Comparison of ENCODE assay signal across 8 mouse cellular contexts in the genomic region with DNA sequence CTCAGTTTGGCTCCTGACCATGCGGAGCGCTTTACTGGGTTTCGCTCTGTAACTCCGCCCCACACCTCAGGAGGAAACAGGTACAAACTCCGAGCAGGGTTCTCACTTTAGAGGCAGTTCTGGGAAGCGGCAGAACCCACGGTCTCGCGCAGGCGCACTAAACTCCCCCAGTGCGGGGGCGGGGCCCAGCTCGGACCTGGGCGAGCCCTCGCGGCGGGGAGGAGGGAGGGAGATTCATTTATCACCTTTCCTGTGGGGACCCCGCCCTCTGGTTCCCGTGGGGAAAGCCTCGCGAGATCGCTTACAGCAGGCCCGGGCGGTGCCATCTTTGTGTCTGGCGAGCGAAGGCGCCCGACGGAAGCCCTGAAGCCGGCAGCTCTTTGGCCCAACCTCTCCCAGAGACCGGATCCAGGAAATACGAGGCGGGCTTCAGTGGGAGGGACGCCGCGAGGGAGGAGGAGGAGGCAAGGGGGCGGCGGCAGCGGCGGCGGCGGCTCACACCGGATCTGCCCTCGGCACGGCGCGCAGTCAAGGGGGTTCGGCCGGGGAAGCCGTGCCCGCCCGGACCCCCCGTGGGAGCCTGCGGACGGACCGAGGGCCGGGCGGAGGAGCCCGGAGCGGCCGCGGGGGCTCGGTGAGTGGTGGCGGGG. TPM values are rescaled to one million over a fixed set of nuclear protein-coding genes. Genes with fewer than 3 reads are reported as not detected.
A peak's percentile ranks its signal among the peaks of the same experiment; 100 is the strongest.
DNase-seq lines count a peak whose midpoint lies in the region; ATAC-seq and TF ChIP-seq lines count a peak whose summit lies in the region.

A gene (plus strand): TSS at position 491 of the 650 bp plus-strand sequence.

- ATAC-seq in forebrain, embryonic 11.5 days (replicated peaks; ENCODE audit: low FRiP score), result peak; percentile 99
- peak; percentile 96 for ATAC-seq in heart, embryonic 16.5 days (replicated peaks; ENCODE audit: extremely low read depth, insufficient read depth, low FRiP score)
- ATAC-seq in liver, embryonic 15.5 days (ENCODE audit: insufficient read depth), result peak; percentile 95
- ATAC-seq in neural tube, embryonic 12.5 days (ENCODE audit: low FRiP score, low read depth), result peak; percentile 99

- H3K27me3 ChIP-seq in CH12.LX (replicated peaks), result no peaks in the 10 kb centered on the region
- H3K27me3 ChIP-seq in forebrain, embryonic 11.5 days (ENCODE audit: control insufficient read depth, insufficient read depth, low read length), result no peaks in the 10 kb centered on the region
- H3K27me3 ChIP-seq in heart, embryonic 16.5 days (ENCODE audit: control insufficient read depth, insufficient read depth, low read length), result no peaks in the 10 kb centered on the region
- peaks cover 5% of the 10 kb centered on the region for H3K27me3 ChIP-seq in liver, embryonic 15.5 days
- no peaks in the 10 kb centered on the region for H3K27me3 ChIP-seq in neural tube, embryonic 12.5 days (replicated peaks)

- peak; percentile 91 for DNase-seq in CH12.LX (ENCODE audit: extremely low read depth)
- DNase-seq in c-Kit-positive CD71-positive TER-119-negative erythroid progenitor cells, embryonic 14.5 days (ENCODE audit: low read depth), result peak; percentile 87
- peak; percentile 94 for DNase-seq in forebrain, embryonic 11.5 days (ENCODE audit: low spot score)
- DNase-seq in kidney, postnatal 36 days, result peak; percentile 97 to 98
- DNase-seq in telencephalon, adult 2 months (ENCODE audit: low read depth, low spot score), result peak; percentile 84

- no peaks in the 10 kb centered on the region for H3K4me1 ChIP-seq in CH12.LX (ENCODE audit: control insufficient read depth in 1 of 2, insufficient read depth in 2 of 2)
- H3K4me1 ChIP-seq in forebrain, embryonic 11.5 days (replicated peaks; ENCODE audit: control insufficient read depth, insufficient read depth, low read length), result no peaks in the 10 kb centered on the region
- H3K4me1 ChIP-seq in heart, embryonic 16.5 days (ENCODE audit: control insufficient read depth, insufficient read depth, low read length), result 0 out of 2 replicates have a peak, but pooled peaks cover 2% of the 10 kb centered on the region
- peaks cover 14% of the 10 kb centered on the region for H3K4me1 ChIP-seq in liver, embryonic 15.5 days (replicated peaks)
- no peaks in the 10 kb centered on the region for H3K4me1 ChIP-seq in neural tube, embryonic 12.5 days

- no peak for TF ChIP-seq EP300 in CH12.LX (IDR thresholded peaks at IDR 0.05; ENCODE audit: low read length)

- peak; percentile 69 for TF ChIP-seq POLR2A in CH12.LX (IDR thresholded peaks at IDR 0.05; ENCODE audit: low read depth, low read length)

- H3K79me2 ChIP-seq in CH12.LX (replicated peaks; ENCODE audit: control insufficient read depth, extremely low read depth, insufficient read depth, poor library complexity, severe bottlenecking), result no peaks in the 10 kb centered on the region

- peak within 1 kb of the TSS; percentile 62; the same call in 1 of the 2 replicates for H3K9ac ChIP-seq in CH12.LX (ENCODE audit: insufficient read depth, low read depth)
- peak within 1 kb of the TSS; percentile 71 for H3K9ac ChIP-seq in forebrain, embryonic 11.5 days (ENCODE audit: low read length)
- peak within 1 kb of the TSS; percentile 90 for H3K9ac ChIP-seq in heart, embryonic 16.5 days (ENCODE audit: low read length)
- H3K9ac ChIP-seq in liver, embryonic 15.5 days, result peak within 1 kb of the TSS; percentile 88
- H3K9ac ChIP-seq in neural tube, embryonic 12.5 days, result peak within 1 kb of the TSS; percentile 74

- WGBS in forebrain, embryonic 11.5 days, result 23% methylated on average over 46 of the region's 64 CpGs
- 13% methylated on average over 60 of the region's 64 CpGs for WGBS in heart, embryonic 16.5 days
- 17% methylated on average over 58 of the region's 64 CpGs for WGBS in liver, embryonic 15.5 days (ENCODE audit: insufficient replicate concordance)
- 17% methylated on average over 59 of the region's 64 CpGs for WGBS in neural tube, embryonic 12.5 days

- dilution Hi-C loops in CH12.LX (cut with MboI; ENCODE audit: extremely low pct_ligation_motif_present, extremely low pct_unique_long_range_greater_than_20kb, low sequenced_read_pairs), result no loop called here

- H3K36me3 ChIP-seq in CH12.LX (replicated peaks in 1 of 2; ENCODE audit: control insufficient read depth in 1 of 2, insufficient read depth in 1 of 2, low read length in 1 of 2), result no peaks in the 10 kb centered on the region
- H3K36me3 ChIP-seq in forebrain, embryonic 11.5 days (ENCODE audit: control insufficient read depth, insufficient read depth, low read length), result no peaks in the 10 kb centered on the region
- H3K36me3 ChIP-seq in heart, embryonic 16.5 days (ENCODE audit: control insufficient read depth, insufficient read depth), result no peaks in the 10 kb centered on the region
- no peaks in the 10 kb centered on the region for H3K36me3 ChIP-seq in liver, embryonic 15.5 days (replicated peaks)
- no peaks in the 10 kb centered on the region for H3K36me3 ChIP-seq in neural tube, embryonic 12.5 days

- peak within 1 kb of the TSS; percentile 55 to 81 (median 67) for H3K4me3 ChIP-seq in CH12.LX (replicated peaks in 1 of 3; ENCODE audit: low read depth in 2 of 3, low read length in 2 of 3, poor library complexity in 1 of 3)
- peak within 1 kb of the TSS; percentile 59 for H3K4me3 ChIP-seq in forebrain, embryonic 11.5 days (ENCODE audit: low read depth, low read length)
- H3K4me3 ChIP-seq in heart, embryonic 16.5 days (ENCODE audit: low read length), result peak within 1 kb of the TSS; percentile 78
- peak within 1 kb of the TSS; percentile 78 for H3K4me3 ChIP-seq in liver, embryonic 15.5 days (replicated peaks)
- peak within 1 kb of the TSS; percentile 58 for H3K4me3 ChIP-seq in neural tube, embryonic 12.5 days

- TF ChIP-seq CTCF in CH12.LX (conservative IDR thresholded peaks at IDR 0.05 in 1 of 2, IDR thresholded peaks at IDR 0.05 in 1 of 2; ENCODE audit: low read depth in 2 of 2, low read length in 2 of 2), result no peak

- H3K9me3 ChIP-seq in CH12.LX (replicated peaks; ENCODE audit: low read length), result no peaks in the 10 kb centered on the region
- no peaks in the 10 kb centered on the region for H3K9me3 ChIP-seq in forebrain, embryonic 11.5 days (ENCODE audit: control insufficient read depth, low read length)
- H3K9me3 ChIP-seq in heart, embryonic 16.5 days (replicated peaks; ENCODE audit: control insufficient read depth, low read length), result no peaks in the 10 kb centered on the region
- H3K9me3 ChIP-seq in liver, embryonic 15.5 days (replicated peaks), result no peaks in the 10 kb centered on the region
- no peaks in the 10 kb centered on the region for H3K9me3 ChIP-seq in neural tube, embryonic 12.5 days

- no peak for TF ChIP-seq RAD21 in CH12.LX (IDR thresholded peaks at IDR 0.05; ENCODE audit: low read depth, low read length)

- in situ Hi-C loops in CH12.LX (cut with MboI; ENCODE audit: low pct_ligation_motif_present, low pct_unique_long_range_greater_than_20kb, low sequenced_read_pairs), result no loop called here

- no peak within 1 kb of the TSS for H3K27ac ChIP-seq in CH12.LX (ENCODE audit: insufficient read depth, low read depth)
- no peak within 1 kb of the TSS; the same call in 1 of the 2 replicates for H3K27ac ChIP-seq in forebrain, embryonic 11.5 days (ENCODE audit: low read depth, low read length)
- peak within 1 kb of the TSS; percentile 53 for H3K27ac ChIP-seq in heart, embryonic 16.5 days (ENCODE audit: low read length)
- peak within 1 kb of the TSS; percentile 94 for H3K27ac ChIP-seq in liver, embryonic 15.5 days (replicated peaks)
- no peak within 1 kb of the TSS for H3K27ac ChIP-seq in neural tube, embryonic 12.5 days

- H3K4me2 ChIP-seq in CH12.LX (ENCODE audit: insufficient read depth, low read depth, poor library complexity, severe bottlenecking), result peak within 1 kb of the TSS; percentile 70
- peak within 1 kb of the TSS; percentile 49 for H3K4me2 ChIP-seq in forebrain, embryonic 11.5 days (ENCODE audit: low read depth, low read length, severe bottlenecking)
- peak within 1 kb of the TSS; percentile 64 for H3K4me2 ChIP-seq in heart, embryonic 16.5 days (ENCODE audit: low read depth, low read length)
- H3K4me2 ChIP-seq in liver, embryonic 15.5 days, result peak within 1 kb of the TSS; percentile 72
- H3K4me2 ChIP-seq in neural tube, embryonic 12.5 days (replicated peaks), result peak within 1 kb of the TSS; percentile 60

TF ChIP-seq in CH12.LX, 34 proteins besides CTCF, POLR2A, EP300 and RAD21 (continues in another document):
- TF ChIP-seq NELFE (IDR thresholded peaks at IDR 0.05; ENCODE audit: low read depth, low read length) (no peak), ZMIZ1 (IDR thresholded peaks at IDR 0.05; ENCODE audit: low read depth, low read length) (0 out of 2 replicates have a peak, but pooled peaks have one; percentile 56), TCF12 (IDR thresholded peaks at IDR 0.05; ENCODE audit: low read depth, low read length) (peak; percentile 41; the same call in 1 of the 2 replicates), HCFC1 (IDR thresholded peaks at IDR 0.05; ENCODE audit: low read depth, low read length) (peak; percentile 91), USF2 (conservative IDR thresholded peaks at IDR 0.05; ENCODE audit: low read depth, low read length) (no peak), MAZ (IDR thresholded peaks at IDR 0.05; ENCODE audit: low read depth, low read length) (0 out of 2 replicates have a peak, but pooled peaks have one; percentile 29), MYC (IDR thresholded peaks at IDR 0.05; ENCODE audit: low read depth, low read length) (no peak), MEF2A (IDR thresholded peaks at IDR 0.05; ENCODE audit: borderline replicate concordance, low read depth, low read length) (no peak), JUN (IDR thresholded peaks at IDR 0.05; ENCODE audit: insufficient read depth, low read depth, low read length) (no peak), MAX (IDR thresholded peaks at IDR 0.05; ENCODE audit: low read length) (no peak), IRF4 (IDR thresholded peaks at IDR 0.05; ENCODE audit: low read depth, low read length) (no peak; the same call in 1 of the 2 replicates), SIN3A (IDR thresholded peaks at IDR 0.05; ENCODE audit: low read length) (0 out of 2 replicates have a peak, but pooled peaks have one; percentile 53), CHD2 (IDR thresholded peaks at IDR 0.05; ENCODE audit: low read length) (peak; percentile 99), MXI1 (IDR thresholded peaks at IDR 0.05; ENCODE audit: low read depth, low read length) (peak; percentile 71), KAT2A (IDR thresholded peaks at IDR 0.05; ENCODE audit: insufficient replicate concordance, low read length) (peak; percentile 66; the same call in 1 of the 2 replicates), ZC3H11A (IDR thresholded peaks at IDR 0.05; ENCODE audit: low read depth, low read length) (no peak)

RNA-seq across cellular contexts. Expression of the gene that starts here (rescaled TPM):
- total RNA-seq in CH12.LX (2012; rRNA removed) (1.9 and 2.4 TPM in 2 replicates), CH12.LX (2014; rRNA removed) (3.9 and 4.1 TPM in 2 replicates)
- polyA plus RNA-seq in CH12.LX (2012; ENCODE audit: insufficient read length, low read depth), result 5.0 and 6.4 TPM in 2 replicates
- polyA plus RNA-seq in forebrain, embryonic 11.5 days (2014; fragmentation: Nextera tagmentation; extraction: Ambion mirVana), result 4.6 and 5.3 TPM in 2 replicates
- 3.2 and 3.6 TPM in 2 replicates for polyA plus RNA-seq in heart, embryonic 16.5 days (2015; fragmentation: Nextera tagmentation; extraction: Ambion mirVana)
- 7.3 and 8.2 TPM in 2 replicates for polyA plus RNA-seq in liver, embryonic 15.5 days (2015; fragmentation: Nextera tagmentation; extraction: Ambion mirVana)
- polyA plus RNA-seq in neural tube, embryonic 12.5 days (2016; fragmentation: Nextera tagmentation; extraction: Ambion mirVana), result 5.9 and 8.6 TPM in 2 replicates

Comparison
In these comparisons a context has a peak if more than half of its experiments do, and no peak if none do; other contexts are left out.
1. H3K27ac ChIP-seq: peak in heart, embryonic 16.5 days (single experiment) and liver, embryonic 15.5 days (single experiment); none in CH12.LX (single experiment), forebrain, embryonic 11.5 days (single experiment) and neural tube, embryonic 12.5 days (single experiment).
2. Peak in every context shown above with its lines, with median percentiles within 50 percentile points of each other: DNase-seq, H3K4me2 ChIP-seq, H3K4me3 ChIP-seq, H3K9ac ChIP-seq and ATAC-seq.